Mouse (Mus musculus) cerebellum, adult 2 months (tissue): ENCODE results near the gene Capns1.

Experiments used
- CTCF ChIP-seq: fragments of 200-500 bp; IDR thresholded peaks from 2 replicates; pipeline ENCODE4 v1.5.1; 2011; ENCODE audit warnings: low read depth, mild to moderate bottlenecking, control low read depth, low read length, moderate library complexity, borderline replicate concordance; ENCODE audit not compliant: insufficient read depth
- POLR2A ChIP-seq: fragments of 200-500 bp; IDR thresholded peaks from 2 replicates; pipeline ENCODE4 v1.6.1; 2011; ENCODE audit warnings: low read length, control low read depth, borderline replicate concordance; ENCODE audit not compliant: insufficient read depth

DNA sequence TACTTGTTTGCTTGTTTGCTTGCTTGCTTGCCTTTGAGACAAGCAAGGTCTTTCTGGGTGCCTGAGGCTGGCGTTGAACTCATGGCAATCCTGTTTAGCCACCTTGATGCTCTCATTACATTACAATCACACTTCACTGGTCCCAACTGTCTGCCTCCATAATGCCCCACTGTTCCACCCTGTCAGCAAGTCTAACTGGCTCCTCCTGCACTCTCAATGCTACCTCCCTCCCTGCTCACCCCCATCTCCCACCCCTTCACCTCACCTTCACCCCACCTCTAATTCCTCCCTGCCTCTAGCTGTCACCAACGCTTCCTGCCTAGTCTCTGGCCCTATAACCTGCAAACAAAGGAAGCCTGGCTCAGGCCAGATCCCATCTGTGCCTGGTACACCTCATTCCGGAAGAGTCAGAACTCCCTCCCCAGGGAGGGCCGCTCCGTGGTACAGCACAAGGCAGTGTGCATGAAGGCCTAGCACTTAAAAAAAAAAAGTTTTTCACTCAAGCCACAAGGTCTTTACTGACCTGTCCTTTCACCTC is 950 bp downstream of the Capns1 start:
- TF ChIP-seq CTCF (no peak), POLR2A (no peak)
